Mouse (Mus musculus): ENCODE measurements around the gene Ripor3.

- TF ChIP-seq POLR2A (IDR thresholded peaks at IDR 0.05; ENCODE audit: insufficient read length, low read depth): no peak
- no peak for TF ChIP-seq MYOD1 (IDR thresholded peaks at IDR 0.05; ENCODE audit: control insufficient read depth in 1 of 3, insufficient read length in 2 of 3, low read depth in 2 of 3)
- TF ChIP-seq TCF3 (IDR thresholded peaks at IDR 0.05; ENCODE audit: insufficient read length, low read depth): no peak
- TF ChIP-seq MAX (IDR thresholded peaks at IDR 0.05; ENCODE audit: low read depth): no peak
- TF ChIP-seq POLR2AphosphoS2 (IDR thresholded peaks at IDR 0.05; ENCODE audit: insufficient read length, low read depth): no peak
- TF ChIP-seq E2F4 (IDR thresholded peaks at IDR 0.05; ENCODE audit: insufficient read depth): no peak
- TF ChIP-seq TCF12 (IDR thresholded peaks at IDR 0.05; ENCODE audit: insufficient read depth, poor library complexity, severe bottlenecking): no peak
- TF ChIP-seq SRF (IDR thresholded peaks at IDR 0.05; ENCODE audit: control insufficient read depth, insufficient read length, low read depth): no peak
- no peak for TF ChIP-seq MYOG (IDR thresholded peaks at IDR 0.05; ENCODE audit: control insufficient read depth in 1 of 3, insufficient read depth in 1 of 3, insufficient read length in 2 of 3, low read depth in 2 of 3)
- no peak for TF ChIP-seq USF1 (IDR thresholded peaks at IDR 0.05; ENCODE audit: low read depth)
Measured at GRCm38 (mm10) chr2:168059200-168059790, 48.9 kb upstream of the Ripor3 start.
